Mouse (Mus musculus) C2C12 (cell line): ENCODE data around the gene Agtrap.

ENCODE experiments used
- CEBPB ChIP-seq: IDR thresholded peaks from one replicate; pipeline ENCODE4 v1.6.1; 2011; ENCODE audit warnings: low read depth, mild to moderate bottlenecking, control low read depth, moderate library complexity
- CTCF ChIP-seq: IDR thresholded peaks from one replicate; pipeline ENCODE4 v1.5.1; 2011; ENCODE audit not compliant: control insufficient read depth, insufficient read depth, insufficient read length
- FOSL1 ChIP-seq: IDR thresholded peaks from one replicate; pipeline ENCODE4 v1.8.0; 2011; ENCODE audit warnings: mild to moderate bottlenecking, low read length; ENCODE audit not compliant: poor library complexity, insufficient read depth, severe bottlenecking
- MAX ChIP-seq: IDR thresholded peaks from one replicate; pipeline ENCODE4 v1.6.1; 2011; ENCODE audit warnings: mild to moderate bottlenecking, control low read depth
- MYOD1 ChIP-seq: IDR thresholded peaks from one replicate; pipeline ENCODE4 v1.6.1; 2011; ENCODE audit warnings: low read depth; ENCODE audit not compliant: control insufficient read depth, insufficient read length
- USF1 ChIP-seq: IDR thresholded peaks from one replicate; pipeline ENCODE4 v1.6.1; 2011; ENCODE audit warnings: low read depth, mild to moderate bottlenecking, control low read depth, moderate library complexity

DNA sequence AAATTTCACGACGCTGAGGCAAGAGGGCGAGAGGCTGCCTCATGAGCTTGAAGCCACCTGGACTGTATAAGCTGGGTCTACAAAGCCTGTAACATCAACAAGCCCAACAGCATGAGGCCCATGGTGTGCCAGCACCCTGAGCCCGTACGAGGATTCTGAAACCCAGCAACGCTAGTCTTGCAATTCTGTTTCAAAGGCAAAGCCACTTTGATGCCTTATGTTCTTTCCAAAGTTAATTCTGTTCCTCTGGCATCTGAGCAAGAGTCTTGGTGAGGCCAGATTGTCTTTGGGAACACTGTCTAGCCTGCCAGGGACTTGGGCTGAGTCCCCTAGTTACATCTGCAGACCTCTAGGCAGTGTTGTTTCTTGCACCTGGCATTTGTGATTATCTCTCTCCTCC lies 28.8 kb downstream of the Agtrap start:
- TF ChIP-seq CTCF (no peak), MAX (no peak), FOSL1 (no peak), USF1 (no peak), MYOD1 (no peak), CEBPB (no peak)
